Mouse (Mus musculus) large intestine, adult 2 months (tissue): ENCODE data around the gene Vmn2r85. TPM values are rescaled to one million over a fixed set of nuclear protein-coding genes. Genes with fewer than 3 reads are reported as not detected.
"Not testable (repeated sequence)": the region's sequence is repeated elsewhere in the genome, so short reads cannot be mapped to it uniquely, and the experiment has no call there.

ENCODE experiments used
- DNase-seq: peaks from one replicate; pipeline ENCODE4 v3.0.0-alpha.2; 2012; ENCODE audit warnings: low read depth, low spot score
- WGBS: fragments of 180-500 bp; shearing (Covaris S2); methylation state at CpG from one replicate; pipeline ENCODE4 v1.1.7; 2018; 5-methylcytosine and 5-hydroxymethylcytosine counted together
- polyA plus RNA-seq: library from polyadenylated mRNA; depleted of rRNA; stranded (reverse); fragments of >200 nt; gene quantifications from 2 replicates; pipeline ENCODE4 v1.2.3, GENCODE M21; 2012; rRNA removed

Vmn2r85 gene
- not detected in 2 replicates for polyA plus RNA-seq

DNA sequence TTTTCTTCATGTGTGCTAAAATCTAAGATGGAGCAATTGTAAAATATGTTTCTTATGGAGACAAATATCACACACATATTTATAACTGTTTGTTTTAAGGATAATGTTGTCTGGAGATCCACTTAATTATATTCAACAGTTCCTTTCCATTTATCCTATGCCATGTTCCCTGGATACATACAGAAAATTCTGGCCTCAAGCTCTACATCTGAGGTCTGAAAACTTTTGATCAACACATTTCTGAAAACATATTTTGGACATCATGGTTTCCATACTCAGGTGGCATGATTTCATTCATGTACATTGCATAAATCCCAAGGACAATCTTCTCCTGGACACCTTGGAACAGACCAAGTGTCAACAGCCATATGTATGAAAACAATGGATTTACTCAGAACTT, at the start of gene Vmn2r85:
Gene Vmn2r85, minus strand, starts transcription at position 101 of the 400 bp plus-strand sequence.
- not testable (repeated sequence) for DNase-seq

DNA sequence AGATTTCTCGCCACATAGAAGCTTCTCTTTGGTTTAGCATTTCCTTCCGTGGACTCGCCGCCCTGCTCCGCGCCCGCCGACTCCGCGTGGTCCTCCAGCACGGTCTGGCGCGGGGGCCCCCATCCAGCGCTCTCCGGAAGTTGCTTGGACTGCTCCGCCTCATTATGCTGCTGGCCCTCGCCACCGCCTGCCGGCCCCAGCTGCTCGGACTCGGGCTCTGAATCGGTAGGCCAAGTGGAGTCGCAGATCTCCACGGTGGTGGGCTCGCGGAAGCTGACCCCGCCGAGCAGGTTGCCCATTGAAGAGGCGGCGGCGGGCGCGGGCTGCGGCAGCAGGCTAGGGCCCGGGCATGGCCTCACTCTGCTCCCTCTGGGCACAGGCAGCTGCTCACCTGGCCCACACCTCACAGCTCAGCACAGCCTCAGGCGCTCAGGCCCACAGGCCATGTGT, 40.8 kb upstream of the Vmn2r85 start:
- no peak for DNase-seq
- WGBS: 4% methylated on average over 36 of the region's 36 CpGs

DNA sequence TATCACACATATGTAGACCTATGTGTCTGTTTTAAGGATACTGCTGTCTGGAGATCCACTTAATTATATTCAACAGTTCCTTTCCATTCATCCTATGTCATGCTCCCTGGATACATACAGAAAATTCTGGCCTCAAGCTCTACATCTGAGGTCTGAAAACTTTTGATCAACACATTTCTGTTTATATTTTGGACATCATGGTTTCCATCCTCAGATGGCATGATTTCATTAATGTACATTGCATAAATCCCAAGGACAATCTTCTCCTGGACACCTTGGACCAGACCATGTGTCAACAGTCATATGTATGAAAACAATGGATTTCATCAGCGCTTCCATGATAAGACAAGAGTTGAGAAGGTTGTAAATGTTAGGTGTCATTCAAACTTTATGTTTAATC, 26.4 kb upstream of the Vmn2r85 start, which contains the start of gene Vmn2r86:
Gene Vmn2r86, minus strand, starts transcription at position 101 of the 400 bp plus-strand sequence.
- 83% methylated on average over 1 of the region's 1 CpGs for WGBS
- not testable (repeated sequence) for DNase-seq

DNA sequence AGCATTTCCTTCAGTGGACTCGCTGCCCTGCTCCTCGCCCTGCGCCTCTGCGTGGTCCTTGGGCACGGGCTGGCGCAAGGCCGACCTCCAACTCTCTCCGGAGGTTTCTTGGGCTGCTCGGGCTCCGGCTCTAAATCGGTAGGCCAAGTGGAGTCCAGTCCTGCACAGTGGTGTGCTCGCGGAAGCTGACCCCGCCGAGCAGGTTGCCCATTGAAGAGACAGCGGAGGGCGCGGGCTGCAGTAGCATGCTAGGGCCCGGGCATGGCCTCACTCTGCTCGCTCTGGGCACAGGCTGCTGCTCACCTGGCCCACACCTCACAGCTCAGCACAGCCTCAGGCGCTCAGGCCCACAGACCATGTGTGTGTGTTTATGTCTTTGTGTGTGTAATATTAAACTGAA, 15.3 kb upstream of the Vmn2r85 start:
- DNase-seq: no peak
- 88% methylated on average over 21 of the region's 21 CpGs for WGBS

DNA sequence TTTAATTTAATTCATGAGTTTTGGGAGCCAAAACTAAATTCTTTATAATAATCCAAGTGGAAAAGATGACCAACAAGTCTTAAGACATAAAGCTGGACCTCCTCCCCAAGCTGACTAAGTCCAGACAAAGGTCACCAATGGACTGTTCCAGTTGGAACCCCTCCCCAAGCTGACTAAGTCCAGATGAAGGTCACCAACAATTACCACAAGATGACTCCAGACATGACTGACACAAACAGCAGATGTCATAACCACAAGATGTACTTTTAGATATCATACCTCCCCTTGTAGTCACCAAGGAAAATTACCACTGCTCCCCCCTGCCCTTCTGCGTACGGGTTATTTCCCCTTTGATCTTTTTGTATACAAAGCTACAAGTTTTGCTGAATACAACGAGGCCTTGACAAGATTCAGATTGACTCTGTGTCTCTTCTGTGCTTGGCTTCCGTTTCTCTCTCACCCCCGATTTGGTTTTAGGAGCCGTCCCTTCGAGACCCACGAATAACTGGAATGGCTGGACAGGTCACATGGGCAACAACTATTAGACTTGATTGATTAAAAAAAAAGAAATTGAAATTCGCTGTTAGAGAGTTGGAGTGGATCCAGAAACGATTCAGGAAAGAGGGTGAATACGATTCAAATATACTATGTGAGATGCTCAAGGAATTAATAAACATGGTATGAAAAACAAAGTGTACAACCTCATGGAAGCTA, 4.8 kb upstream of the Vmn2r85 start:
- WGBS: 79% methylated on average over 11 of the region's 11 CpGs
- not testable (repeated sequence) for DNase-seq

DNA sequence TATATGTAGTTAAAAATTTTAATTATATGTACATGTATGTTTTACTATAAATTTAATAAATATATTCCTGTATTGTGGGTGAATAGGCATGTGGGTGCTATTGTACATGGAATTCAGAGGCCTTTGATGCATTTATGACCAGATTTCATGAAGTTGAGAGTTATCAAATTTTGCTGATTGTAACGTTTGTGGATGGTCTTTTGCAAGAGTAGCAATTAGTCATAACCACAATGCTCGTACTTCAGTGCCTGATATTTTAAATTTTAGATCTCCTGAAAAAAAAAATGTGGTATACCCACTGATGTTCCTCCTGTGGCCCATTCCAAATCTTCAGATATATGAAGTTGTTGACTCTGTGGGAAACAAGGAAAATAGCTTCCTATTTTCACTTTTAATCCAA, 7.1 kb downstream of the Vmn2r85 start:
- DNase-seq: not testable (repeated sequence)
- WGBS: 63% methylated on average over 2 of the region's 2 CpGs

DNA sequence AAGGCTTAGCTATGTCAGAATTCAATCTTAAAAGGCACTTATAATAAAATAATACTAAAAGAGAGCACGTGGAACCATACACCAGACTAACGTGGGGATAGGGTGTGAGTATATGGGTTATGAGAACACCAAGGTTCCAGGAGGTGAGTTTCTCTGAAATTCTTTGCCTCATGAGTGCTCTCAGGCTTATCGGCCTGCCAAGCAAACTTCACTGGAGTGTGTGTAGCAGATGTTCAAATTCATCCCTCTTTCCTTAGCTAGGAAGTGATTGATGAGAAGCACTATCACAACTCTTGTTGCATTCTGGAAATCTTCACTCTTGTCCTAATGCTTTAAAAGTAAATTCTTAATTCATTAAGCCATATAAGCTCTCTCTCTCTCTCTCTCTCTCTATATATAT, 9.1 kb downstream of the Vmn2r85 start:
- WGBS: 83% methylated on average over 3 of the region's 3 CpGs
- no peak for DNase-seq

DNA sequence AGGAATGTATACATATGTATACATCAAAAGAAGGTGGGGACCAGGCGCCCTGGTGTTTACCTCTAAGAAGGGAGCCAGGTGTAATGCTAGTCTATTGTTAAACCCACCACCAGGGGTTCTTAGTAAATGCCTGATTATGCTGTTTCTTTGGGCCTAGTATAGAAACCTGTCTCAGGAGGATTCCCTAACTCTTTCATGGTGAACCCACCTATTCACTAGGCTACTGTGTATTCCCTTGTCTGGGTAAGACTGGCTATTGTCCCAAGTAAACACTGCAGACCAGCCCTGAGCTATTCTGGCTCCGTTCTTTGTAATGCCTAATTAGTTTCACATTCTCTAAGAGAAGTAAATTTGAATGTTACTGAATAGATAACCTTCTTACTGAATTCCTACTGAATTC, 9.5 kb downstream of the Vmn2r85 start:
- WGBS: 55% methylated on average over 2 of the region's 2 CpGs

DNA sequence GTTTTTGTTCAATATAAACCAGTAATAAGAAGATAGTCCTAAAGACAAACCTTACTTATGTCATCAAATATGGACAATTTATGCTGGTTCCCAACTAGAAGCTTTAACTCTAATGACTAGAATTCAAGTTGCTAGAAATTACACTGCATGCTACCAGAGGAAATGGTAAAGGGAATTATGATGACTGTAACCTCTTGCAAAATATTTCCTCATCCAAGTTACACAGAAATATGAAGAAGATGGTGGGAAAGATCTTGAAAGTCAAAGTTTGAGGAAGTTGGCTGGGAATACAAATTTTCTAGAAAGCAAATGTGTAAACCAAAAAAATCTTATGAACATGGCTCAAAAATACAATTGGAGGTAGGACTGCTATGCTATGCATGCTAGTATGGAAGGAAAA, 13.2 kb downstream of the Vmn2r85 start:
- DNase-seq: not testable (repeated sequence)

More for the DNA sequence above, 9.5 kb downstream of the Vmn2r85 start:
- DNase-seq: not testable (repeated sequence)

DNA sequence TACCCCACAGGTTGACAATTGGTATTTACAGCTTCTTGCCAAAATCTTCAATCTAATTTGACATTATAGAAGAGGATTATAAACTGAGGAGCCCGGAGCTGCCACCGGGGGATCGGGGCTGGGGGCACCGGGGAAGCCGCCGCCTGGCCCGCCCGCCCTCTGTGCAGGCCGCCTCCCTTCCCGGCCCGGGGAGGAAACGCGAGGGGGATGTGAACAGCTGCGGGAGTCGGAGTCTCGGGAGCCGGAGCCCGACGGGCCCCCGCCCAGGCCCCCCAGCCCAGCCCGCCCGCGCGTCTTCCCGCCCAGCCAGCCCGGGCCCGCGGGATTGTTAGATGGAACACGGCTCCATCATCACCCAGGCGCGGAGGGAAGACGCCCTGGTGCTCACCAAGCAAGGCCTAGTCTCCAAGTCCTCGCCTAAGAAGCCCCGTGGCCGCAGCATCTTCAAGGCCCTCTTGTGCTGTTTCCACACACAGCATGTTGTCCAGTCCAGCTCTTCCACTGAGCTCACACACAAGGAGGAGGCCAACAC, 17.3 kb downstream of the Vmn2r85 start:
- WGBS: 64% methylated on average over 33 of the region's 35 CpGs

DNA sequence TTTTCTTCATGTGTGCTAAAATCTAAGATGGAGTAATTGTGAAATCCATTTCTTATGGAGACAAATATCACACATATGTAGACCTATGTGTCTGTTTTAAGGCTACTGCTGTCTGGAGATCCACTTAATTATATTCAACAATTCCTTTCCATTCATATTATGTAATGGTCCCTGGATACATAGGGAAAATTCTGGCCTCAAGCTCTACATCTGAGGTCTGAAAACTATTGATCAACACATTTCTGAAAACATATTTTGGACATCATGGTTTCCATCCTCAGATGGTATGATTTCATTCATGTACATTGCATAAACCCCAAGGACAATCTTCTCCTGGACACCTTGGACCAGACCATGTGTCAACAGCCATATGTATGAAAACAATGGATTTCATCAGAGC, 35.3 kb downstream of the Vmn2r85 start, which contains the start of gene Vmn2r84:
Gene Vmn2r84, minus strand, starts transcription at position 101 of the 400 bp plus-strand sequence.
- no peak for DNase-seq

More for the DNA sequence above, 17.3 kb downstream of the Vmn2r85 start:
- not testable (repeated sequence) for DNase-seq

DNA sequence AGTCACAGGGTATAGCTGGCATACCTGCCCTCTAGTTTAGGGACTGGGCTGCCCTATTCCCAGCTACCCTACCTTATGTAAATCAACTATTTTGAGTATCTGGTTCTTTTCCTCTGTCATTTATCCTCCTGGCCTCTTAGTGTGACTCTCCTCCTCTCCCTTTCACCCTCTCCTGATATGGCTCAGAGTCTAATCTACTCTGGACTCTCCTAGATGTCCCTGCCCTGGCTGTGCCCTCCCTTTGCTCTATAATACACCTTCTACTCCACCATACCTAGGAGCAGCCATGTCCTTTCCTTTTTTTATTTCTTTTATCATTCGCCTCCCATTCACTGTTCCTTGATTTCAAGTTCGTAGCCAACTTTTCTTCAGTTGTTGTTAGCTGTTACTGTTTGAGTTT, 54.4 kb downstream of the Vmn2r85 start:
- DNase-seq: no peak
- 78% methylated on average over 2 of the region's 2 CpGs for whole genome bisulfite sequencing

DNA sequence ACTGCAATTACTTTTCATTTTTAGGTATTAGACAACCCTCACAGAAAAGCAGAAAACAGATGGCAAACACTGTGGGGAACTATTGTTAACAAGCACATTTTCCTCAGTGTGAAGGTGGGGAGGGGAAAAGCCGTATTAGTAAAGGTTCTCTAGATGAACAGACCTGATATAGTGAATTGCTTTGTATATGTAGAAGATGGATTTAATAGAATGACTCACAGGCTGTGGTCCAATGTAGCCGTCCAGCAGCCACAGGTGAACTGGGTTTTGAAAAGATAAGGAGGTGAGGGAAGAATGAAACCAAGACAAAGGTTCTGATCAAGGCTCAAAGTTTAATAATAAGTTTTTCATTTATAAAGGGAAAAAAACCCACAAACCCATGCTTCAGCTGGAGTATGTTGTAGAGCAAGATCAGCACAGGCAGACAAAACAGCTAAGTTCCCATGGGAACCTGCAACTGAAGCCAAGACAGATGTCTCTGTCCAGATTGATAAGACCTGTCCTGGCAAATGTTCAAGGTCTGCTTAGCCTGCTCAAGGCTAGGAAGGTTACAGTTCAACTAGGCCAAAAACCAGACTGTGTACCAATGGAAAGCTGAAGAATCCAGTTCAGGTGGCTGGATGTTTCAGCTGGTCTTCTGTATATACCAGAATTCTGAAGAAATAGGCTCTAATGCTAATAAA, 56.9 kb downstream of the Vmn2r85 start:
- no peak for DNase-seq

DNA sequence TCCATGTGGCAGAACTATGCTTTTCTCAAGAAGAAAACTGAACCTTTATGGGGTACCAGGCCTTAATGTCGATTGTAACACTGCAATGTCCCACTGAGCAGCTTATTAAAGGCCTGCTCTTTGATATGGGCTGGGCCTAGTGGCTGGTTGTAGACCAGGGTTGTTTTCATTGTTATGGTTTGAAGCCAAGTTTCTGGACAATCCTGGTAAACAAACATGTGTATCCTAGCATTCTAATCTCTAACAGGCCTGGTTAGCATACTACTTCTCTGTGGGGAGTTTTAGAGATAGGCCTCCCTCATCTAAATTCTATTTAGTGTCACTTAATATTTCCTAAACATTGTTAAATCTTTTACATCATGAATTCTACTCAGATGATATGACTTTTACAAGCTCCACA, 57.9 kb downstream of the Vmn2r85 start:
- 55% methylated on average over 1 of the region's 1 CpGs for WGBS
- DNase-seq: no peak

More for the DNA sequence above, 56.9 kb downstream of the Vmn2r85 start:
- 72% methylated on average over 2 of the region's 2 CpGs for WGBS

DNA sequence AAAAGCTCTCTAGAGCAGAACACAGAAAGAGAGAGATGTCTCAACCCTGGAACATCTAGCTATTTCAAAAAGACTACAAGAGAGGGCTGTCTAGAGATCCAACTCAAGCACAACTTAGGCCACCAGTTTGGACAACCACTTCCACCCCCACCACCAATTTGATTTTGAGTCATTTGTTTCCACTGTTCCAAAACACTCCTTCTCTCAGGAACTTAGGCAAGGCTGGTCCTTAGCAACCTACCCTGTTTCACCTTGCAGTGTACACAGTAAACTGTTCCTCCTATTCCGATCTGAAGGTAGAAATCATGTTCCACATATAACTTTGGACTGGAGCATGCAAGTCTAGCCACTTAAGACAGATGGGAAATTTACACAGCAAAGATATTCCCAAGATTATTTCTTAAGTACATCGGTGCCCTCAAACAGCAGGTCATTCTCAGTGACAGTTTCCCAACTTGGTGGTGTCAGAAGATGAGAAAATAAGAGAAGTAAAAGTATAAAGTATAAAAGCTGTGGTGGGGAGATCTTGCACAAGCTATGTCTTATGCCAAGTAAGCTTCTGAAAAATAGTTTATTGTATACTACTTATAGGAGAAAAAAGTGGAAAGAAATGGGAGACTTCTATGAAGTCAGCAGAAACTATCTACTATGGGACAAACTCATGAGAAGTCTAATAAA, 59.4 kb downstream of the Vmn2r85 start:
- 83% methylated on average over 2 of the region's 2 CpGs for WGBS
- DNase-seq: no peak

DNA sequence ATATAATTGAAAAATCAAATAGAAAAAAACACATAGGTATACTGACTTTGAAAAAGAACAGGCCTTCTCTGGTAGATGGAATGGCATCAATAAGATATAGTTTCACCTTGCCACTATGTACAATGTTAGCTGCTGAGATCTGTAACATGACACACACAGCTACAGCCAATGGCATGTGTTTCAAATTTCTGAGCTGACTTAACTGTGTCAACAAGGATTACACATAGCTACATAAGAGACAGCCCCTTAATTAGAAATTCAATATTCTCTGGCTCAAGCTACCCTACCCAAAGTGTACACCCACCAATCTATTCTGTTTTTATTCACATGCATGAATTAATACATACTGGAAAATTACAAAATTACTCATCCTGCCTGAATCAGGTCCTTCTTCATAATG, 61.1 kb downstream of the Vmn2r85 start:
- DNase-seq: no peak

DNA sequence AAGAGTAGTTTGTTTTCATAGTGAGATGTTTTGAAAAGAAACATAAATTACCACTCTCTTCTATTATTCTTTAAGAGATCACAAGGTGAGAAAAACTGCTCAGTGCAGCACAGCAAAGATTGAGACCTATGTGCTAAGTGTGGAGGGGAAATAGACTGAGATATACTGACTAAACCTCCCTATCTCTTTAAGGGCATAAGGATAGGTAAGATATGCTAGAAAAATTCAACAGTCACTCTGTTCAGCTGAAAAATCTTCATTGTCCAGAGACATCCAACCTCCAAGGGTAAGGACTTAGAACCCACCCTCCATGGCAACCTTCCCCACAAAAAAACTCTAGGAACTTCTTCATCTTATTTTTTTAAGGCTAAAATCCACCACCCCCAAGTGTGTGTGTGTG, 64.7 kb downstream of the Vmn2r85 start:
- no peak for DNase-seq
